Comparison of ENCODE assay signal across 8 mouse cellular contexts in the genomic region with DNA sequence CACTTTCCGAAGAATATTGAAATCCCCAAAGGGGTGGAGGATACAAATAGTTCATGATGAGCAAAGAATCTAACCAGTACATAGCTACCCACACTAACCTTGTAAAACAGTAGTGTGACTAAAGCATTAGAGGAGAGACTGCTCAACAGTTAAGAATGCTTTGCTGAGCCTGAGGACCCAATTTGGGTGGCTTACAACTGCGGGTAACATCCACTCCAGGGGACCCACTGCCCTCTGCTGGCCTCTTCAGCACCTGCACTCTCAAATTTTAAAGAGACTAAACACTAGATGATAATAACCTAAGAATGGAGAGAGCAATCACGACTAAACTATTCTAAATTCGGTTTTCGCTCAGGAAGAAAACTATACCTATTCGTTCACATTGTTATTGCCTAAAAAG. TPM values are rescaled to one million over a fixed set of nuclear protein-coding genes. Genes with fewer than 3 reads are reported as not detected.
DNase-seq lines count a peak whose midpoint lies in the region; ATAC-seq and TF ChIP-seq lines count a peak whose summit lies in the region.

No protein-coding gene starts in this region.

- TF ChIP-seq CTCF in cerebellum, adult 2 months (IDR thresholded peaks at IDR 0.05; ENCODE audit: borderline replicate concordance, insufficient read depth, low read depth, low read length): peak; percentile 52; the same call in 1 of the 2 replicates

- no peaks in the 10 kb centered on the region for H3K27me3 ChIP-seq in cerebellum, adult 2 months (ENCODE audit: control insufficient read depth, insufficient read depth, low read length)
- no peaks in the 10 kb centered on the region for H3K27me3 ChIP-seq in midbrain, embryonic 10.5 days (ENCODE audit: low read depth, poor library complexity, severe bottlenecking)
- no peaks in the 10 kb centered on the region for H3K27me3 ChIP-seq in midbrain, embryonic 15.5 days (replicated peaks)
- H3K27me3 ChIP-seq in limb, embryonic 10.5 days (ENCODE audit: low read depth, poor library complexity, severe bottlenecking): no peaks in the 10 kb centered on the region

- H3K4me2 ChIP-seq in midbrain, embryonic 15.5 days: no peak overlapping the region

- H3K4me1 ChIP-seq in cerebellum, adult 2 months (ENCODE audit: control insufficient read depth, insufficient read depth, low read length): no peaks in the 10 kb centered on the region
- H3K4me1 ChIP-seq in midbrain, embryonic 10.5 days: no peaks in the 10 kb centered on the region
- no peaks in the 10 kb centered on the region for H3K4me1 ChIP-seq in midbrain, embryonic 15.5 days
- peaks cover 4% of the 10 kb centered on the region; the same call in 1 of the 2 replicates for H3K4me1 ChIP-seq in limb, embryonic 10.5 days

- 50% methylated on average over 6 of the region's 6 CpGs for WGBS in cerebellum, adult 2 months
- 59% methylated on average over 6 of the region's 6 CpGs for WGBS in midbrain, embryonic 10.5 days
- WGBS in midbrain, embryonic 15.5 days: 57% methylated on average over 6 of the region's 6 CpGs
- WGBS in limb, embryonic 10.5 days: 57% methylated on average over 6 of the region's 6 CpGs

- H3K4me3 ChIP-seq in cerebellum, adult 2 months (replicated peaks; ENCODE audit: insufficient read depth, low read depth, low read length): no peak overlapping the region
- H3K4me3 ChIP-seq in midbrain, embryonic 10.5 days: no peak overlapping the region
- no peak overlapping the region for H3K4me3 ChIP-seq in midbrain, embryonic 15.5 days
- no peak overlapping the region for H3K4me3 ChIP-seq in limb, embryonic 10.5 days

- H3K27ac ChIP-seq in cerebellum, adult 2 months (ENCODE audit: insufficient read depth, low read length): no peak overlapping the region
- no peak overlapping the region for H3K27ac ChIP-seq in midbrain, embryonic 10.5 days (replicated peaks)
- H3K27ac ChIP-seq in midbrain, embryonic 15.5 days: no peak overlapping the region
- no peak overlapping the region for H3K27ac ChIP-seq in limb, embryonic 10.5 days

- H3K9me3 ChIP-seq in midbrain, embryonic 10.5 days (replicated peaks): no peaks in the 10 kb centered on the region
- no peaks in the 10 kb centered on the region for H3K9me3 ChIP-seq in midbrain, embryonic 15.5 days
- H3K9me3 ChIP-seq in limb, embryonic 10.5 days (replicated peaks): no peaks in the 10 kb centered on the region

- H3K36me3 ChIP-seq in midbrain, embryonic 10.5 days: no peaks in the 10 kb centered on the region
- no peaks in the 10 kb centered on the region for H3K36me3 ChIP-seq in midbrain, embryonic 15.5 days (replicated peaks)
- no peaks in the 10 kb centered on the region for H3K36me3 ChIP-seq in limb, embryonic 10.5 days

- H3K9ac ChIP-seq in midbrain, embryonic 15.5 days: no peak overlapping the region

- DNase-seq in cerebellum, adult 2 months: peak in 1 of 2 experiments; percentile 17
- no peak for DNase-seq in cerebellum, adult 9-11 months
- peak; percentile 42 for DNase-seq in midbrain, embryonic 10.5 days (ENCODE audit: low spot score)
- DNase-seq in adrenal gland, adult 2 months: peak; percentile 50
- DNase-seq in fibroblast of lung, adult 2 months (ENCODE audit: low read depth): peak; percentile 40
- peak; percentile 57 for DNase-seq in limb, embryonic 10.5 days (ENCODE audit: low spot score)
- DNase-seq in retina, postnatal 7 days (ENCODE audit: low read depth, low spot score): peak; percentile 13

- no peak for TF ChIP-seq POLR2A in cerebellum, adult 2 months (IDR thresholded peaks at IDR 0.05; ENCODE audit: borderline replicate concordance, insufficient read depth, low read length)

- ATAC-seq in midbrain, embryonic 15.5 days (replicated peaks): no peak

RNA-seq across cellular contexts. Expression of gene Lrrc17, which starts 43.4 kb away (rescaled TPM):
- polyA plus RNA-seq in cerebellum, adult 2 months (2012; rRNA removed): 0.18 and 0.22 TPM in 2 replicates
- polyA plus RNA-seq in midbrain, embryonic 10.5 days (2016; fragmentation: Nextera tagmentation; extraction: Ambion mirVana): 5.6 and 10.6 TPM in 2 replicates
- polyA plus RNA-seq in midbrain, embryonic 15.5 days (2015; fragmentation: Nextera tagmentation; extraction: Ambion mirVana): 6.7 and 9.2 TPM in 2 replicates
- 1 to 10 TPM; 2.3 to 3.1 TPM for total RNA-seq in adrenal gland, adult 2 months (2021)
- 0.65 and 0.75 TPM in 2 replicates for polyA plus RNA-seq in adrenal gland, adult 2 months (2012; rRNA removed)
- 8.7 and 19.3 TPM in 2 replicates for polyA plus RNA-seq in limb, embryonic 10.5 days (2016; fragmentation: Nextera tagmentation; extraction: Ambion mirVana)

RNA-seq across cellular contexts. Expression of gene Fbxl13, which starts 58.7 kb away (rescaled TPM):
- 0.21 and 0.30 TPM in 2 replicates for polyA plus RNA-seq in cerebellum, adult 2 months (2012; rRNA removed)
- polyA plus RNA-seq in midbrain, embryonic 10.5 days (2016; fragmentation: Nextera tagmentation; extraction: Ambion mirVana): 0.15 and 0.48 TPM in 2 replicates
- polyA plus RNA-seq in midbrain, embryonic 15.5 days (2015; fragmentation: Nextera tagmentation; extraction: Ambion mirVana): 0.27 and 0.39 TPM in 2 replicates
- total RNA-seq in adrenal gland, adult 2 months (2021): under 1 TPM in 1 of 2 experiments, not detected in 1; 0.20 TPM
- polyA plus RNA-seq in adrenal gland, adult 2 months (2012; rRNA removed): 0.03 and 0.06 TPM in 2 replicates
- polyA plus RNA-seq in limb, embryonic 10.5 days (2016; fragmentation: Nextera tagmentation; extraction: Ambion mirVana): 0.15 TPM in 1 of 2 replicates, not detected in the other

RNA-seq across cellular contexts. Expression of gene Armc10, which starts 58.9 kb away (rescaled TPM):
- polyA plus RNA-seq in cerebellum, adult 2 months (2012; rRNA removed): 17.3 and 17.9 TPM in 2 replicates
- polyA plus RNA-seq in midbrain, embryonic 10.5 days (2016; fragmentation: Nextera tagmentation; extraction: Ambion mirVana): 66.9 and 74.4 TPM in 2 replicates
- polyA plus RNA-seq in midbrain, embryonic 15.5 days (2015; fragmentation: Nextera tagmentation; extraction: Ambion mirVana): 58.3 and 60.2 TPM in 2 replicates
- 10 to 100 TPM; 17.9 to 18.0 TPM for total RNA-seq in adrenal gland, adult 2 months (2021)
- polyA plus RNA-seq in adrenal gland, adult 2 months (2012; rRNA removed): 355 and 410 TPM in 2 replicates
- 50.3 and 61.9 TPM in 2 replicates for polyA plus RNA-seq in limb, embryonic 10.5 days (2016; fragmentation: Nextera tagmentation; extraction: Ambion mirVana)
